Mouse (Mus musculus) retina, adult 2 months (tissue): ENCODE measurements around the gene Ecel1.

ENCODE experiments used
- DNase-seq: peaks from one replicate; pipeline ENCODE4 v3.0.0-alpha.2; 2012; ENCODE audit warnings: low read depth, low spot score

Gene Ecel1

DNA sequence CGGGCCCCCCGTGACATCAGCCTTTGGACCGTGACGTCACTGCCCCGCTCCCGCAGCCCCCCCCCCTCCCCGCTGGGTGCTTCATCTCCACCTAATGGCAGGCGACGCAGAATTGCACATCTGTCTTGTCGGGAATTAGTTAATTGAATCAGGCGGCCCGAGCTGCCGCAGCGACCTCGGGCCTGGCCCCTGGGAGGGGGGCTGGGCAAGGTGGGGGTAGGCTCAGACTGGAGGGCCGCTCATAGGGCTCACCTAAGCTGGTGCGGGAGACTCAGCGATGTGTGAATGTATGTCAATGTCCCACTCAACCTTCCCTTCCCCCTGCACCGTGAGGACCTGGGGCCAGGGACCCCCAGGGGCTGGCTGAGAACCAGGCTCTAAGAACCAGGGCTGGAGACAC, 14.1 kb upstream of the Ecel1 start:
- no peak for DNase-seq

GRCm38 (mm10) chr1:87164796-87165184, 8.5 kb upstream of the Ecel1 start:
- no peak for DNase-seq

GRCm38 (mm10) chr1:87164164-87164795, 8.0 kb upstream of the Ecel1 start:
- no peak for DNase-seq

- no peak for DNase-seq
Observed at GRCm38 (mm10) chr1:87159396-87159795, 3.1 kb upstream of the Ecel1 start.

DNA sequence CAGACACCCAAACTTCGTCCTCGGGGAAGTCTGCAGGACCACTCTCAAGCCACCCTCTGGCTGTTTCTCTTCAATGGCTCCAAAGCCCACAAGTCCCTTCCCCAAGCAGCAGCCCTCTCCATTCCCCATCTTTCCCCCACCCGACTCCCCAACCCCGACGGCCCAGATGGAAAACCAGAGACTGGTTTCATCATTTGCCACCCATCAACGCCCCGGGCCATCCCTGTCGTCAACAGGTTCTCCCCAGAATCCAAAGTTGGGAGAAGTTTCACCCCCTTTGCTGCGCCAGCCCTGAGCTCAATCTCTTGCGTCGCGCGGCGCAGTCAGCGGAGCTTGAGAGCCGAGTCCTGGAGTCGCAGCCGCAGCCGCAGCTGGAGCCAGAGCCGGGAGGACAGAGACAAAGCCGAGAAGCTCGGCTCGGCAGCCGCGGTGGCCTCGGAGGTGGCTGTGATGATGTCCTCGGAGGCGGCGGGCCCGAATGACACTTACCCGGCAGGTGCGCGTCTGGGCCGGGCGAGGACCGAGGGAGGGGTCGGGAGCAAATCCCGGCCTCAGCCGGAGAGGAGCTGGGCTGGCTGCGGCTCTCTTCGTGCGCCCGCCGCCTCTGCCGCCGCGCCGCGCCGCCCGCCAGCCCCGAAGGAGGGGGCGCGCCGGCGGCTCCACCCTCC, 656 bp downstream of the Ecel1 start:
- DNase-seq: no peak

DNA sequence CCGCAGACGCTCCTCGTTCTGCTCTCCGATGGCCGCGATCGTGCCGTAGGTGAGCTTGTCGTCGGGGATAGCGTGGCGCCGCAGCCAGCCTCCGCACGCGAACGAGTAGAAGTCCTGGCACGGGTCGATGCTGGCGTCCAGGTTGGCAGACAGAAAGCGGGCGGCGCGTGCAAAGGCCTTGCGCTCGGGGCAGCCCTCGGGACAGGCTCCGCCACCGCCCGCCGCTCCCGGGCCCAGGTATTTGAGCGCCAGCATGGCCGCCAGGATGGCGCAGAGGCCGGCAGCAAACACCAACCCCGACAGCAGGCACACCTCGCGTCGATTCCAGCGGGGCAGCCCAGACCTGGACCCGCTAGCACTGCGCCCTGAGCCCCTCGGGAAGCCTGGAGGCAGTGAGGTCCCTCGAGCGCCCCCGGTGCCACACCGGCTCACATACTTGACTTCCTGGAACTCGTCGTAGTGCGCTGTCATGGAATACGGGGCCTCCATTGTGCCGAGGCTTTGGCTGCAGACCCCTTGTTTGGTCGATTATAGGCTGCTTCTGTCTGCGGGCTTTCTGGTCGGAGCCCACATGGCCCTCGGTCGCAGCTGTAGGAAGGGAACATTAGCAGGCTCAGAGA, 1.7 kb downstream of the Ecel1 start:
- DNase-seq: no peak

- DNase-seq: no peak
Observed at GRCm38 (mm10) chr1:87153776-87154500, 2.4 kb downstream of the Ecel1 start.

DNA sequence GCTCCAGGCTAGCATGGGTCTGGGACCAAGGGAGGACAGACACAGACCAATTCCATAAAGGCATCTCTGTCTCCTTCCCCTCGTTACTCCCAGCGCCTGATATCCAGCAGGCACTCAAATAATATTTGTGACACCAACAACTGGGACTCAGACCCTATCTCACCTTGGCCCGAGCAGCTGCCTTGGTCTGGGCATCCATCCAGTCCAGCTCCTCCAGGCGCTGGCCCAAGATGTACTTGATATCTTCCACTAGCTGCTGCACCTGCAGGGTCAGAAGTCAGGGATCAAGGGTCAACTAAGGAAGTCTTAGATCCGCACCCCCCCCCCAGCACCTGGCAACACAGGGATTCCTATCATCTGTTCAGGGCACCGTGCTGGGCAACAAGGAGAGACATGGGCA, 5.0 kb downstream of the Ecel1 start:
- no peak for DNase-seq

- DNase-seq: no peak
Observed at GRCm38 (mm10) chr1:87149422-87149821, 6.9 kb downstream of the Ecel1 start.

GRCm38 (mm10) chr1:87143141-87143540, 13.2 kb downstream of the Ecel1 start:
- no peak for DNase-seq

DNA sequence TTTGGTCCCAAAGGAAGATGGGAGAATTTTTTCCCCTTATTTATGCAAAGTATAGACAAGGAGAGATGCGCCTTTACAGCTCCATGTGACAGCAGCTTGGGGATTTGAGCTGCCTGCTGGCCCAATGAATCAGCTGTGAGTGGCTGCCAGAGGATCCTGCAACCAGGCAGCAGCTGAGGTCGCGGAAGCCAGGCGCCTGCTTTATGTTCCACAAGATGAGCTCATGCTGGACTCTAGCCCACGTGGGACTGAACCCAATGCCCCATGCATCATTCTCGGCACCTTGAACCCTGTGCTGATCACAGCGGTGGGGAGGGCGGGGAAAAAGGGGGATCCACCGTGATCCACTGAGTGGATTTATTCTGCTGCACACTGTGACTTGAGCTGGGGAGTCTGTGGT, 13.9 kb downstream of the Ecel1 start:
- no peak for DNase-seq

- DNase-seq: no peak
Observed at GRCm38 (mm10) chr1:87141550-87141949, 14.8 kb downstream of the Ecel1 start.

DNA sequence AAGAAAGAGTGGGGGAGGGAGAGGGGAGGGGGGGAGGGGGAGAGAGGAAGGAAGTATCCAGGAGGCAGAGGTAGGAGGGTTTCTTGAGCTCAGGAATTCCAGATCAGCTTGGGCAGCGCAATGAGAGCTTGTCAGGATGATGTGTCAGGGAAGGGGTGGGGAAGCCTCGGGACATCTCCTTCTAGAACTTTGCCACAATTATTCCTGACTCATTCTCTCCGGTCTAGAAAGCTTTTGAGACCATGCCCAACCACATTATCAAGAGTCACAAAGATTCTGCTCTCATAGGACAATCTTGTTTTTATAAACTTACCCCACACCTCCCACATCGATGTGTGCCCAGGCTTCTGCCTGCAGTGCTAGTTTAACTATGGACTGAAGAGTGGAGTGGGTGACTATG, 24.5 kb downstream of the Ecel1 start:
- DNase-seq: no peak

- DNase-seq: no peak
Observed at GRCm38 (mm10) chr1:87127206-87128030, 28.9 kb downstream of the Ecel1 start.

DNA sequence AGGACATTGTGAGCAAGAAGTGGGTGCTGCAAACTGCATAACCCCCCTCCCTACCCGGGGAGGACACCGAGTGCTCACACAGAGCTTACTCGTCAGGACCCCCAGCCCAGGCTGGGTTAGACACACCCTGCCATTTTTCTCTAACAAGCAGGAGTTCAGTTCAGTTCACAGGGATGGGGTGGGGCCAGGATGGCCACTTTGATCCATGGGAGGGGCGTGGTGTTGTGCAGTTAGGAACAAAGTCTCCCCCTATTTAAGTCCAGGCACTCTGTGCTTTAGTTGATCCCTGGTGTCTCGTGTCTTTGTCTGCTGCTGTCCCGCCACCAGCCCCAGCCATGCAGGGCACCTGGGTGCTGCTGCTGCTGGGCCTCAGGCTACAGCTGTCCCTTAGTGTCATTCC, 31.6 kb downstream of the Ecel1 start, which contains the start of gene Akp3:
Akp3 (plus strand) TSS at position 301 of the 400 bp plus-strand sequence.
- no peak for DNase-seq

- DNase-seq: no peak
Observed at GRCm38 (mm10) chr1:87114784-87115183, 41.5 kb downstream of the Ecel1 start.

DNA sequence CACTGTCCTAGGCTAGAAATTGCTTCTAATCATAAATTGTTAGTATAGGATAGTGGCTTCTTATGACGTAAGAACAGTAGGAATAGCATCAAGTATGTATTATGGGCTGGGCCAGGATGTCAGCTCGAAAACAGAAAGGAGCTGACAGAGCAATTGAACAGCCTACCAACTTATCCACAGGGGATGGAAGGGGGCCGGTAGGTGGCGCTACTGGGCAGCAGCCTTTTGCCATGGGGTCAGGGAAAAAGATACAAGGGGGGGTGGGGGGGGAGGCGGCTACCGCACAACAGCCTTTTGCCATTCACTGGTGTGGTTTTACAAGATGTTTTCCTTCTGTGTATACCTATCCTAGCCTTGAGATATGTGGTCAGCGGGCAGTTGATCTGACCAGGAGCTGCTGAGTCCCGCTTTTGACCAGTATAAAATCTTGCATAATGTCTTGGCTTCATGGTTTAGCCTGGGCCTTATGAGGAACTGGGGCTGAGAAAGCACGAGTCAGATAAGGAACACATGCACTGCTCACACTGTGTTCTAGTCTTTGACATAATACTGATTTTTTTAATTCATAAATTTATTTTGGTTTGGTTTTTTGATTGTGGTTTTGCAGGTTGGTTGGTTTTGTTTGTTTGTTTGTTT, 44.5 kb downstream of the Ecel1 start:
- DNase-seq: peak; percentile 9

- DNase-seq: no peak
Observed at GRCm38 (mm10) chr1:87108564-87108963, 47.8 kb downstream of the Ecel1 start.

- no peak for DNase-seq
Observed at GRCm38 (mm10) chr1:87106536-87106935, 49.8 kb downstream of the Ecel1 start.

GRCm38 (mm10) chr1:87103936-87104335, 52.4 kb downstream of the Ecel1 start:
- no peak for DNase-seq

GRCm38 (mm10) chr1:87102114-87102513, 54.2 kb downstream of the Ecel1 start:
- DNase-seq: no peak
